Mouse (Mus musculus): ENCODE measurements around the gene 5031439G07Rik. TPM values are rescaled to one million over a fixed set of nuclear protein-coding genes. Genes with fewer than 3 reads are reported as not detected.

The 5031439G07Rik gene
- polyA plus RNA-seq, 1 experiment from 2014 or later: 19.2 TPM

DNA sequence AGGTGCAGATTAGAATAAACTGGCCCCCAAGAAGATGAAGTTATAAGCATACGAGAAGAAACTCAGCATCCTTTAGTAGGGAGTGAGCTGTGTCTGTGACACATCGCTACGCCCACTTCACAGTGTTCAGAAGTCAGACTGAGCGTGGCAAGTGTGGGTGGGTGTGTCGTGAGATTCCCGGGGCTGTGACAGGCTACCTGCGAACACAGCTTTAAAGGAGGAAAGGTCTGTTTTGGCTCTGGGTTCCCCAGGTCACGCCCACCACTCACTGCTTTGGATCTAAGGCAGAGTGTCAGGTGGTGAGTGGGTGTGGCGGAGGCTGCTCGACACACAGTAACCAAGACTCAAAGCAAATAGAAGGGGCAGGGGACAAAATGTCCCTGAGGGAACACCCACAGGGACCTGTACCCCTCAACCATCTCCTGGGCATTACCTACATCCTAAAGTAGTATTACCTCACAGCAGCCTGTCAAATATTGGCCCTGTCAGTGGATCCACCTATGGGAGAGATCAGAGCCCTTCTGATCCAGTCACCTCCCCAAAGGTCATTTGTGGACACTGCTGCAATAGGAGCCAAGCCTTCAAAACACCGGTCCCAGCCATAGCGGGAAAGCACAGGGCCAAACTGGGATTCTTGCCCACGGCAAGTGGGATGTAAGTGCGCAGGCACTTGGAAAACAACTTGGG, 9.6 kb upstream of the 5031439G07Rik start:
- no peaks in the 10 kb centered on the region for H3K9me3 ChIP-seq (ENCODE audit: control insufficient read depth, low read length)

DNA sequence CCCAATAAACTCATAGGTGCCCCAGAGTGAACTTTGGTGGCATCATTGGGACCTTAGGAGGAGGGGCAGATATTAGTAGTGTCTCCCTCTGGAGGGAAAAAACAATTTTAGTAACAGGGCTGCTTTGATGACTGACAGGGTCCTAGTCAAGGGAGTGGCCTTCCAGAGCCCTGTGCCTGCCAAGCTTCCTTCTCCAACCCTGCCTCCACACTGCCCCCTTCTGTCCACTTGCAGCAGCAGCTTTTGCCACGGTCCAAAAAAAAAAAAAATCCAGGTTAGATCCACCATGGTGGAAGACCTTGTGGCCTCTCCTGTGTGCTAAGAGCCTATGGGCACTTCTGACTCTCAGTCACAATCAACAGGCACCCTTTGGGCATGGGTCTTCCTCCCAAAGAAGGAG, 7.6 kb upstream of the 5031439G07Rik start:
- 0% methylated on average over 1 of the region's 1 CpGs for WGBS
- H3K27me3 ChIP-seq (ENCODE audit: control insufficient read depth, insufficient read depth, low read length): no peaks in the 10 kb centered on the region
- H3K4me3 ChIP-seq (replicated peaks; ENCODE audit: low read length): no peak overlapping the region
- H3K9ac ChIP-seq: no peak overlapping the region
- H3K4me2 ChIP-seq (replicated peaks): no peak overlapping the region
- no peaks in the 10 kb centered on the region for H3K4me1 ChIP-seq (replicated peaks; ENCODE audit: control insufficient read depth, insufficient read depth, low read length)
- ATAC-seq (ENCODE audit: low FRiP score) (no peak), DNase-seq (ENCODE audit: low spot score) (no peak)
- no peaks in the 10 kb centered on the region for H3K9me3 ChIP-seq (ENCODE audit: control insufficient read depth, low read length)
- H3K36me3 ChIP-seq (replicated peaks; ENCODE audit: control insufficient read depth, insufficient read depth): no peaks in the 10 kb centered on the region
- no peak overlapping the region for H3K27ac ChIP-seq

More for the DNA sequence above, 9.6 kb upstream of the 5031439G07Rik start:
- Histone ChIP-seq H3K4me3 (replicated peaks; ENCODE audit: low read length) (no peak overlapping the region), H3K27me3 (ENCODE audit: control insufficient read depth, insufficient read depth, low read length) (no peaks in the 10 kb centered on the region), H3K9ac (no peak overlapping the region), H3K4me2 (replicated peaks) (no peak overlapping the region), H3K27ac (no peak overlapping the region), H3K36me3 (replicated peaks; ENCODE audit: control insufficient read depth, insufficient read depth) (no peaks in the 10 kb centered on the region), H3K4me1 (replicated peaks; ENCODE audit: control insufficient read depth, insufficient read depth, low read length) (no peaks in the 10 kb centered on the region)
- DNase-seq (ENCODE audit: low spot score): no peak
- WGBS: 74% methylated on average over 14 of the region's 14 CpGs
- no peak for ATAC-seq (ENCODE audit: low FRiP score)

DNA sequence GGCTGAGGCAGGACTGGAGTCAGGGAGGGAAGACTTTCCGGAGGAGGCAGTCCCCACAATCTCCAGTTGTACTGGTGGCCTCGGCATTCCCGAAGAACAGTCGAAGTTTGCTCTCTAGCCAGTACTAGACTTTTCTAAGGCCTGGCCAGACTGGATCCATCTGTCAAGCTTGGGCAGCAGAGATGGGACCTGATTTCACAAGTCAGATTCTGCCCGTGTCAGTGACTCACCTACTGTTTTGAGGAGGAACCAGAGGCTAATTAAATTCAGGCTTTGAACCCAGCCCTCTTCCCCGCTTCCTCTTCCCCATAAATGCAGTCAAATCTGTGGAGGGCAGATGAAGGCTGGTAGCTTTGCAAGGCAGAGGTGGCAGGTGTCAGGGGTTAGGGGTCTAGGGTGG, 6.7 kb upstream of the 5031439G07Rik start:
- ATAC-seq (ENCODE audit: low FRiP score): no peak
- Histone ChIP-seq H3K4me2 (replicated peaks) (no peak overlapping the region), H3K9me3 (ENCODE audit: control insufficient read depth, low read length) (no peaks in the 10 kb centered on the region), H3K36me3 (replicated peaks; ENCODE audit: control insufficient read depth, insufficient read depth) (no peaks in the 10 kb centered on the region), H3K4me1 (replicated peaks; ENCODE audit: control insufficient read depth, insufficient read depth, low read length) (no peaks in the 10 kb centered on the region), H3K9ac (no peak overlapping the region), H3K27ac (no peak overlapping the region), H3K4me3 (replicated peaks; ENCODE audit: low read length) (no peak overlapping the region), H3K27me3 (ENCODE audit: control insufficient read depth, insufficient read depth, low read length) (no peaks in the 10 kb centered on the region)
- DNase-seq (ENCODE audit: low spot score): no peak
- 48% methylated on average over 6 of the region's 6 CpGs for WGBS

DNA sequence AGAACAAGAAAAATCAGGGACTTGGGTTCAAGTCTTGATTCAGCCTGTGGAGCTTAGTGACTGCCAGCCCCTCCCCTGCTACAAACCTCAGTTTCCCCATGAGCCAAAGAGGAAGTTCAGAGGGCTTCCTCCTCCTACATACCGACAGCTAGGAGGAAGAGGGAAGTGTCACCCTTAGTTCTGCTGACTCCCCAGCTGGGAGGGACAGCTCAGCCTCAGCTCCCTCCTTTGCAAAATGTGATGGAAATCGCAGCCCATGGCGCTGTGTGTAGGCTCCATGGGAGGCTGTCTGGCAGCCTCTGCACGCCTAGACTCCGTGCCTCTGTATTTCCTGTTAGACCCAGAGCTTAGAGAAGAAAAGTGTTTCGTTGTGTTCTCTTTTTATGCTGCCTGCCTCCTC, 6.1 kb upstream of the 5031439G07Rik start:
- H3K27me3 ChIP-seq (ENCODE audit: control insufficient read depth, insufficient read depth, low read length): no peaks in the 10 kb centered on the region
- DNase-seq (ENCODE audit: low spot score) (no peak), ATAC-seq (ENCODE audit: low FRiP score) (no peak)
- H3K4me1 ChIP-seq (replicated peaks; ENCODE audit: control insufficient read depth, insufficient read depth, low read length): no peaks in the 10 kb centered on the region
- no peak overlapping the region for H3K4me2 ChIP-seq (replicated peaks)
- no peak overlapping the region for H3K9ac ChIP-seq
- no peak overlapping the region for H3K27ac ChIP-seq
- 45% methylated on average over 6 of the region's 6 CpGs for WGBS
- no peaks in the 10 kb centered on the region for H3K36me3 ChIP-seq (replicated peaks; ENCODE audit: control insufficient read depth, insufficient read depth)
- no peaks in the 10 kb centered on the region for H3K9me3 ChIP-seq (ENCODE audit: control insufficient read depth, low read length)
- no peak overlapping the region for H3K4me3 ChIP-seq (replicated peaks; ENCODE audit: low read length)

DNA sequence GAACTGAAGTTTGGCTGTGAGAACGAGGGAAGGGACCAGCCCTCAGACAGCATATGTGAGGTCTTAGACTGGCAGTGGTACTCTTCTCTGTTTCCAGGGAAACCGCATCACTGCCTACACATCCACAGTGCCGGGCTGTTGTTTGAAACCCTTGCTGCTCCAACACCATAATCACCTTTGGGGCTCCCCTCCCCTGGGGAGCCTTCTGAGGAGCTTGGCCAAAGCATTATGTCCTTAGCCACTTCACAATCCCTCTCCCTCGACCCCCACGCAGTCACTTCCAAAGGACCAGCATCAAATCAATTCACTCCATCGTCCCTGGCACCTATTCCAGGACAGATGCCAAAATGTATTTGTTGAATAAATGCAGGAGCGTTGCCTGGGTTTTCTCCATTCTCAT, 1.4 kb upstream of the 5031439G07Rik start:
- Histone ChIP-seq H3K4me1 (replicated peaks; ENCODE audit: control insufficient read depth, insufficient read depth, low read length) (peaks cover 22% of the 10 kb centered on the region), H3K4me3 (replicated peaks; ENCODE audit: low read length) (no peak overlapping the region), H3K9me3 (ENCODE audit: control insufficient read depth, low read length) (no peaks in the 10 kb centered on the region), H3K27me3 (ENCODE audit: control insufficient read depth, insufficient read depth, low read length) (no peaks in the 10 kb centered on the region; the same call in 1 of the 2 replicates), H3K27ac (no peak overlapping the region), H3K36me3 (replicated peaks; ENCODE audit: control insufficient read depth, insufficient read depth) (no peaks in the 10 kb centered on the region), H3K9ac (no peak overlapping the region), H3K4me2 (replicated peaks) (no peak overlapping the region)
- ATAC-seq (ENCODE audit: low FRiP score): no peak
- WGBS: 48% methylated on average over 7 of the region's 7 CpGs
- DNase-seq (ENCODE audit: low spot score): no peak

DNA sequence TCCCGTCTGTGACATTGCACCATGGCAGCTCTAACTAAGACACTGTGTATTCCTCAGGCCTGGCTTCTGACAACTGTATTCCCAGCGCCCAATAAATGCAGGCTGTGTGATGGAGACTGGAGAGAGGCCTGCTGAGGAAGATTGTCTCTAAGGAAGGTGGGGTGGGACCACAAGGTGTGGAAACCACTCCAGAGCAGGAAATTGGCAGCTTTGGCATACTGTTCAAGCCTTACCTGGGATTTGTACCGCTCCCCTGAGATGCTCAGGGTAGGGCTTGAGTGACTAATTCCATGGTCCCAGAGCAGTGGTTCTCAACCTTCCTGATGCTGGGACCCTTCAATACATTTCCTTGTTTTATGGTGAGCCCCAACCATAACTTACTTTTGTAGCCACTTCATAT, 747 bp upstream of the 5031439G07Rik start:
- ATAC-seq (ENCODE audit: low FRiP score) (no peak), DNase-seq (ENCODE audit: low spot score) (no peak)
- H3K27me3 ChIP-seq (ENCODE audit: control insufficient read depth, insufficient read depth, low read length): no peaks in the 10 kb centered on the region; the same call in 1 of the 2 replicates
- H3K36me3 ChIP-seq (replicated peaks; ENCODE audit: control insufficient read depth, insufficient read depth): no peaks in the 10 kb centered on the region
- H3K9me3 ChIP-seq (ENCODE audit: control insufficient read depth, low read length): no peaks in the 10 kb centered on the region
- H3K9ac ChIP-seq: no peak overlapping the region
- H3K4me3 ChIP-seq (replicated peaks; ENCODE audit: low read length): no peak overlapping the region
- no peak overlapping the region for H3K4me2 ChIP-seq (replicated peaks)
- 83% methylated on average over 3 of the region's 3 CpGs for WGBS
- no peak overlapping the region for H3K27ac ChIP-seq
- peaks cover 22% of the 10 kb centered on the region for H3K4me1 ChIP-seq (replicated peaks; ENCODE audit: control insufficient read depth, insufficient read depth, low read length)

DNA sequence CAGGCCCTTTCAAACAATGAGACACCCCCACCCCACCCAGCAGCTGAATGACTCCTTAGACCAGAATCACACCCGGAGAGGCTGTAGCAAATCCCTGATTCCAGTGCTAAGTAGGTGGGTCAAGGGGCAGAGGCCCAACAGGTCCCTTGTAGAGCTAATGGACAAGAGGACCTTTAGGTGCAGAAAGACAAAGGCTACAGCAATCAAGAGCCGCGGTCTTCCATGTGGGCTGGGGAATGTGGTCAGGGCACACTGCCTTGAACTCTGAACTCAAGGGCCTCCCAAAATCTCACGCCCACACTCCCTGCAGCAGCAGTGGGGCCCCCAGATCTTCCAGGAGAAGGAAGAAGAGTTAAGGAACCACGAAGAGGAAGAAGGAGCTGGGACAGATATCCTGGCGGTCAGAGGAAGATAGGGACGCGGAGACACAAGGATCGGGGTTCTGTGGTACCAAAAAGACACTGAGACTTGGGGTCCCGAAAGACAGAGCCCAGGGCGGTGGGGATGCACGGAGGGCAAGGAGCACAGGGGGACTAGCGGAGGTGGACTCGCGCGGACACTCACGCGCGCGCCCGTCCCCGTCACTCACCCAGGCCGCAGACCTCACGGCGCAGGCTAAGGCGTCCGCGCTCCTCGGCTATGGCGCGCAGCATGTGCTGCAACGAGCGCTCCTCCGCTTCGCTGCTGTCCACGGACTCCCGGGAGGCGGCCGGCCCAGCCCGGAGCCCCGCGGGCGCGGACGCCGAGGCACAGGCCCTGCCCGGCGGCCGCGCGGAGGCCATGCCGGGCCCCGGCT, 1.1 kb downstream of the 5031439G07Rik start:
- WGBS: under 1% methylated on average over 33 of the region's 53 CpGs
- Histone ChIP-seq H3K27ac (peak overlapping the region; percentile 82), H3K36me3 (replicated peaks; ENCODE audit: control insufficient read depth, insufficient read depth) (no peaks in the 10 kb centered on the region), H3K4me1 (replicated peaks; ENCODE audit: control insufficient read depth, insufficient read depth, low read length) (peaks cover 22% of the 10 kb centered on the region), H3K4me2 (replicated peaks) (peak overlapping the region; percentile 76), H3K9ac (peak overlapping the region; percentile 96), H3K4me3 (replicated peaks; ENCODE audit: low read length) (peak overlapping the region; percentile 85), H3K9me3 (ENCODE audit: control insufficient read depth, low read length) (no peaks in the 10 kb centered on the region), H3K27me3 (ENCODE audit: control insufficient read depth, insufficient read depth, low read length) (no peaks in the 10 kb centered on the region; the same call in 1 of the 2 replicates)
- DNase-seq (ENCODE audit: low spot score) (peak; percentile 54), ATAC-seq (ENCODE audit: low FRiP score) (peak; percentile 71)

DNA sequence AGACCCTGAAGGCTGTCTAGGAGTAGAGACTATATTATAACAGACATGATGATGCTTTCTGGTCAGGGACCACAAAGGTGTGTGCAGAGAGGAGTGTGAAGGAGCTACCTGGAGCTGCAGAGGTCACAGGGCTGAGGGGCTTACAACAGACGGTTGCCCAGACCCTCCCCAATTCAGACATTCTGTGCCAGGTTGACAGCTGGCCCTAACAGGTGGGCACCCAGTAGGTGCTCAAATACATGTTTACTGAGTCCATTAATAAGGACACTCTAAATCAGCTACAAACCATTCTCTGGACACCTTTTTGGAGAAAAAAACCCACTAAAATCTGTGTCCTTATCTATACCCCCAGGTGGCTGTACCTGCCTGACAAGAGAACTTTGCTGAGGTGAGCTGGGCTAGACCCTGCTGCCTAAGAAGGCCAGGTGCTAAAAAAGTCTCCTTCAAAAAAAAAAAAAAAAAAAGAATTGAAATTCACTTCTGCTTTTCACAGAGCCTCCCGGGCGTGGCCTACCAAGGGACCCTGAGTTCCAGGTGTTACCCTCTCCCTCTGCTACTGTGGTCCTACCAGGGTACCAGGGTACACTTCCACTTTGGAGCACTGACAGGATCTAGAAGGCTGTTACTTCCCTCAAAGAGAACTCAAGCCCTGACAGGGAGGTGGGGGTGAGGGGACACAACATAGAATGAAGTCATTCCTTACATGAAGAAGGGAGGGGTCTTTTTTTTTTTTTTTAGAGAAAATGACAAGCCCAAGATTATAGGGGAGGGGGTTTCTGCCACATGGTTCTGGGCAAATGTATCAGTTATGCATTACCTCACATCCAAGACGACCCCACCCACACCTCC, 2.0 kb downstream of the 5031439G07Rik start:
- Histone ChIP-seq H3K4me2 (replicated peaks) (peak overlapping the region; percentile 76), H3K9ac (peak overlapping the region; percentile 96), H3K4me1 (replicated peaks; ENCODE audit: control insufficient read depth, insufficient read depth, low read length) (peaks cover 22% of the 10 kb centered on the region), H3K27ac (no peak overlapping the region), H3K4me3 (replicated peaks; ENCODE audit: low read length) (peak overlapping the region; percentile 85), H3K36me3 (replicated peaks; ENCODE audit: control insufficient read depth, insufficient read depth) (no peaks in the 10 kb centered on the region), H3K9me3 (ENCODE audit: control insufficient read depth, low read length) (no peaks in the 10 kb centered on the region), H3K27me3 (ENCODE audit: control insufficient read depth, insufficient read depth, low read length) (no peaks in the 10 kb centered on the region; the same call in 1 of the 2 replicates)
- DNase-seq (ENCODE audit: low spot score) (no peak), ATAC-seq (ENCODE audit: low FRiP score) (no peak)
- 62% methylated on average over 4 of the region's 4 CpGs for WGBS

All from hindbrain, embryonic 14.5 days (tissue).